Mouse (Mus musculus) gastrocnemius, postnatal 36 days (tissue): Measurements from ENCODE around the gene Nupr1. TPM values are rescaled to one million over a fixed set of nuclear protein-coding genes. Genes with fewer than 3 reads are reported as not detected.

Experiments used
- DNase-seq, 2 experiments: peaks; one replicate each; pipeline ENCODE4 v3.0.0; 2022
- intact Hi-C: fragments of 180-260 bp; cut with DNase I; formaldehyde crosslinking; loops from one replicate; pipeline ENCODE4 v1.15.1; 2025
- total RNA-seq, 2 experiments: library from RNA; stranded (reverse); gene quantifications; 2 replicates each; pipeline ENCODE4 v1.2.3; 2021

The Nupr1 gene
- total RNA-seq, 2 experiments from 2014 or later: 8.5 to 11.9 TPM

DNA sequence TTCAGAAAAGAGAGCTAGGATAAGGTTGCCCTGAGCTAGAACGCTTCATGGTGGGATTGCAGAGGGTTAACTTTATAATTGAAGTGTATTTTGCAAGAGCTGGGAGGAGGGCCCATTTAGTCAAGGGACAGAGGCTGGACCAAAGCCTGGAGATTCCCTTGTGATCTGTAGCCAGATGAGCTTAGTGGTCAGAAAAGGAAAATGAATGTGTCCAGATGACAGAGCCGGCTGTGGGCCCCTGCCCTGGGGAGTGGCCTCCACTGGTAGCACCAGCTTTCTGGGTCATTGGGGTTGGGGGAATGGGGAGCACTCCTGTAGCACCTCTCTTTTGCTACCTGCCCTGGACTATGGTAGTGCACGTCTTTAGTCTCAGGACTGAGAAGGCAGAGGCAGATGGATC, 23.6 kb downstream of the Nupr1 start:
- intact Hi-C loops: no loop called here

DNA sequence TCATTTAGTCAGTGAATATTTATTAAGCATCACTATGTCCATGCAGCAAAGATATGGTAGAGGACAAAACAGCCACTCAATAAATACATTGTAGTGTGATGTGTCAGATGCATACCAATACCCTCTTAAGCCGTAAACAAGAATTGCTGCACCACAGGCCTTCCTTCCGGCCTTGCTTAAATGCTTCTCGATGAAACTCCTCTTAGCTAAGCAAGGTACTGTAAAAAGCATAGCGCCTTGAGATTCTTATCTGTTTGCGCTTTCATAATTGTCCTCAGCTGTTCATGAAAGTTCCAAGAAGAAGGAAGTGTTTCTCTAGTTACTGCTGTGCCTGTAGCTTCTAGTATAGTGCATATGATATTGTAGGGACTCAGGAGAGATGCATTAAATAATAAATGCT, 24.1 kb downstream of the Nupr1 start:
- intact Hi-C loops: no loop called here
- DNase-seq: no peak

More for the DNA sequence above, 23.6 kb downstream of the Nupr1 start:
- DNase-seq: peak; percentile 55 to 70

DNA sequence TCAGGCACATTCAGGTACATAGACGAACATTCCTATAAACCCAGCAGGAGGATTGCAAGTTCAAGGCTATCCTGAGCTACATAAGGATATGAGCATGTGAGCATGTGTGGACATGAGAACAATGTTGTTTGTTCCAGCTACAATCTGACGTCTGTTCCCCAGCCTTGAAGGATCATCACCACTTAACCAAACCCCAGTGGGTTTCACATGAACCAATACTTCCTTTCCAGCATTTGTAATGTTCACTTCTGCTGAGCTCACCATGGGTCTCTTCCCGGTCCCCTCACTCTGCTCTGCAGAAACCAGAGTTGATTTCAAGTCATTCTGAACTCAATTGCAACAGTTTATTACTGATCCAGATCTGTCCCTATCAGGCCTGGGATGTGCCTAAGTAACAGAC, 28.0 kb downstream of the Nupr1 start:
- DNase-seq: no peak
- intact Hi-C loops: no loop called here

DNA sequence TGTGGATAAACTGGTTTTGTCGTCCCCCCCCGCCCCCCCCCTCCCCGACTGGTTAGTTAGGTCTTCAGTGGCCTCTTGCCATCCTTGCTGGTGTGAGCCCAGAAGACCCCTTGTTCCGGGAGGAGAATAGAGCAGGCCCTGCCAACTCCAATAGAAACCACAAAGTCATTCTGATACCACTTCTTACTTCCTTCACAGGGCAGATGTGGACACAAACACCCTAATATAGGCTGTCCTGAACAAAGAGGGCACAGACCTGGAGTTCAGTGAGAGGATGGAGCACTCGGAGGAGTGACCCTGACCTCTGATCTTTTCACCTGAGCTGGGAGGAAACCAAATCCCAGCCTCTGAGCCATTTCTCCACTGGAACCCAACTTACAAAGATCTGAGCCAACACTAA, 28.8 kb downstream of the Nupr1 start:
- intact Hi-C loops: no loop called here
- DNase-seq: no peak

DNA sequence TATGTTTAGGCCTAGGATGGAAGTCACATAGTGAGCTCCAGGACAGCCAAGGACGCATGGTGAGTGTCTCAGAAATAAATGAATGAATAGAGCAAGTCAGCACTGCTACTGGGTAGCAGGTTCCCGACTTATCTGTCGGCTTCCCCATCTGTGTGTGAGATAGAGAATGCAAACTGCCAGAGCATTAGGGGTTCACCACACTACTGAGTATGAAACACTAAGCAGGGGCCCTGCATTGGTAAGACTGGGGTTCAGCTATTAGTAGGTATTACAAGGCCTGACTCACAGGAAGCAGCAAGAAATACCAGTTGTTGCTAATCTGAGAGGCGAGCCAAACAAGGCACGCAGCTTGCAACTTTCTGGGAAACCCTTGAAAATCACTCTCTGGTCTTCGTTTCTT, 31.7 kb downstream of the Nupr1 start:
- intact Hi-C loops: no loop called here
- no peak for DNase-seq

DNA sequence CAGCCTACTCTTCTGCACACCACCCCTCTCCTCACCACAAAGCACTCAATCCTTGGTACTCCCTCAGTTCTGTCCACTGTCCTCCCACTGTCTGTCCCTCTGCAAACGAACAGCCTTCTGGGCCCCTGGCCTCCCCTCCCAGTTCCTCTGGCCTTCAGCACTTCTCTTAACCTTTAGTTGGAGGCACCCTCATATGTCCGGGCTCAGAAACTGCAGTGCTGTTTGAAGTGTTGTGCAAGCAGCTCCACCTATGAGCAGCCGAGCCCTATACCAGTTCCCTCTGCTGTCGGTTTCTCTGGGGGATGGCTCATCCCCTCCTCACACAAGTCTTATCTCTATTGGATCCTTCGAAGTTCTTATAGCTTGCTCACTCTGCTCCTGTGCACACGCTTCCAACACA, 34.2 kb downstream of the Nupr1 start:
- no peak for DNase-seq
- intact Hi-C loops: no loop called here

DNA sequence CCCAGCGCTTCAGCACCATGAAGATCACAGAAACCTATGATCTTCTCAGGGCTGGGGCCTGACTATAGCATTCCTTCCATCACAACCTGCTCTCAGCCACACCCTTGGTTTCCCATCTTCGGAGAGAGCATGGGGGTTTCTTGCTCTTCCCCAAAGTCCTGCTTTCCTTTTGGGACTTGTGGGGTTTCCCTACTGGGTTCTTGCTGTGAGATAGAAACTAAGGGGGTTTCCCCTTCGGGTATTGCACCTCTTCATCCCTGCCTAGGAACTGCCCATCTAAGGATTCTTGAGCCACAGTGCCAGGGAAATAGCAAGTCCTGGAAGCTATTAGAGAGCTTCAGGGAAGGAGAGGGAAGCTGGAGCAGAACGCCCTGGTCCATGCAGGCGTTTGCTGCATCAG, 34.8 kb downstream of the Nupr1 start:
- intact Hi-C loops: no loop called here
- no peak for DNase-seq

DNA sequence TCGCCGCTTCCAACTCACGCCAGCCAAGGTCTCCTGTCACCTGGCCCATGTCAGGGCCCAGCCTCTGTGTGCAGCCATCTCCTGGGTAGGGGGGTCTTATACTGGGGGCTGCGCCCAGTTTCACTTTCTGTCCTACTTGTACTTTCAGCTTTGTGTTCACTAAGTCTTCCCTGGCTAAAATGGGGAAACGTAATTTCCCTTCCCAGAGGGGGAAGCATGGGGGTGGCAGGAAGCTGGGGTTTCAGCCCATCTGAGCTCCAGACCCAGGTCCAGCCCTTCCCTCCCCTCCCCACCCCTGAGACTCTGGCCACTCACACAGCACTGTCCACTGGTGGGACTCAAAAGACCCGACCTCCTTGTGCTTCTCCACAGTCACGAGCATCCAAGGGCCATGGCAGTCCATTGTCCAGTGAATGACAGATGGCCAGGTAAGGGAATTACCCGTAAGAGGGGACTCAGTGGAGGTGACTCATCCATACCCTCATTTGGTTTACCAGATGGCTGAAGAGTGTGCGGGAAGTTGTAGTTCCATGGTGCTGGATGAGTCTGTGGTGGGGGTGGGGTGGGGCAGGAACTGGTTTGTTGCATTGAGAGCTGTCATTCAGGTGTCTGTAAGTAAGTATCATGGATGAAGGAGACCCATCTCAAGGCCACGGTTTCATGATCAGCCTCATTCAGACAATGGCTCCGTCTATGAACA, 35.6 kb downstream of the Nupr1 start, which contains the start of gene Il27:
Gene Il27, minus strand, starts transcription at position 80 of the 700 bp plus-strand sequence.
- intact Hi-C loops: no loop called here

DNA sequence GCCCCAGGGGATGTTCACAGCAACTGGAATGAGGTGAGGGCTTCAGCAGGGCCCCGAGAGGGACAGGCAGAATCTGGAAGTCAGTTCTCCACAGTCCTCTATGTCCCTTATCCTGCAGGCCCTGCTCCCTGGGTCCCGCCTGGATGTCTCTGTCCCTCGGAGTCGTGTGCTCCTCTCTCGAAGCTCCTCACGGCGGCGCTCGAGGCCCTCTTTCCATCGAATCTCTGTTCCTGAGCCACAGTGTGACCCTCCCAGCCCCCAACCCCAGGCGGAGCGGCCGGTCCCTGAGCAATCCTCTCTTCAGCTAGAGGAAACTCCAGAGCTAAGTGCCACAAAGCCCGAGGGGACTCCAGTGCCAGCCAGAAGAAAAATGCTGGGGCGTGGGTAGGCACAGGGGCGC, 42.9 kb downstream of the Nupr1 start:
- peak; percentile 42 to 57 for DNase-seq

More for the DNA sequence above, 35.6 kb downstream of the Nupr1 start, which contains the start of gene Il27:
- no peak for DNase-seq

DNA sequence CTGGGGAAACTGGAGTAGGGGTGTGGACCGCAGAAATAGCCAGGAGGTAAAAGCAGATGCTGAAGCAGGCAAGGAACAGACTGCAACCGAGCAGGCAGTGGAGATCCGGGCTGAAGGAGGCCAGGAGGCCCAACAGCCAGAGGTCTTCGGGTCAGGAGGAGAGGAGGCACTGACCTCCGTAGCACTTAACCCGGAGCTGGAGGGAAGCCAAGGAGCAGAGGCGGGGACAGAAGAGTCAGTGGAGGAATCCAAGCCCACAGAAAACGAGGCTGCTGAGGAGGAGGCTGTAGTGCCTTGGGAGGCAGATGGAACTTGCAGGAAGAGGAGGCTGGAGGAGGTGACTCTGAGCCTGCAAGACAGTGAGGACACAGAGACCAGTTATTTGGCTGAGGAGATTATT, 43.8 kb downstream of the Nupr1 start:
- intact Hi-C loops: loop anchor here (2.0 to 5.0 kb wide), 2 partner anchors 50 to 110 kb away; partner anchors contain the start of genes Bola2 and Slx1b
- DNase-seq: peak; percentile 37 to 38

More for the DNA sequence above, 42.9 kb downstream of the Nupr1 start:
- intact Hi-C loops: loop anchor here (2.0 to 5.0 kb wide), 2 partner anchors 49 to 110 kb away; partner anchors contain the start of genes Bola2 and Slx1b

DNA sequence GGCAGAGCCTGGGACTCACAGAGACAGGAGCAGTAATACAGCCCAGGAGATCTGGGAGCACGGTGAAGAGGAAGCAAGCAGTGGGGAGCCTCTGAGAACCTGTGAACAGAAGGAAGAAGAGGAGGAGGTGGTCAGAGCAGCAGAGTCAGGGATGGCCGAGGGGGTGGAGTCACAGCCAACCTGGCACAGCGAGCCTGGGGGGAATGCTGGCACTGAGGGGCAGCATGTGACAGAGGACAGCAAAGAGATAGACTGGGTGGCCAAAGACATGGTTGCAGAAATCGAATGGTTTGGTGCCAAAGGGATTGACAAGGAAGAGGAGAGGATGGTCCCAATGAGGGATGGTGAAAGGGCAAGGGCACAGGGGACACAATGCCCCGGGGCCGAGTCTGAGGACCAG, 44.9 kb downstream of the Nupr1 start, which contains the start of gene Cln3:
Gene Cln3, minus strand, starts transcription at position 101 of the 400 bp plus-strand sequence.
- intact Hi-C loops: loop anchor here (2.0 to 5.0 kb wide), 2 partner anchors 51 to 112 kb away; partner anchors contain the start of genes Bola2 and Slx1b
- DNase-seq: no peak

DNA sequence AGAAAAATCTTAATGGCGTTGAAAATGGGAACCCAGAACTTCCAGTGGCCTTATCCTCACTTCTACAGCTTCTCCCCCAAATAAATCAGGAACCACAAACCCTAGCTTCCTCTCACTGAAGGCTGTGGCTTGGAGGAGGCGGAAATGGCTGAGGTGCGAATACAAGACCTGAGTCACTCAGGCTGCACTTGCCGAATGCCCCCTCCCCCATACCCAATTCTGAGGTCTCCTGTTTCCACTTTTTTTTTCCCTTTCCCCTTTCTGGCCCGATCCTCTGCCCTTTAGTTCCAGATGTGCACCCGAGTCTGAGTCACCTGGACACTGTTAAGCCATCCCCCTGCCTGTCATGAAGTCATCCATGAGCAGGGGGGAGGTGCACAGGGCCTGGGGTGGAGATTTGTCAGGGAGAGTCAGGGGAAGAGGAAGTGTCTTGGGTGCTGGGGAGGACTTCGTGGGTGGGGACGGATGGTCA, 46.1 kb downstream of the Nupr1 start, which contains the start of gene Apobr:
Gene Apobr, plus strand, starts transcription at position 437 of the 472 bp plus-strand sequence.
- no peak for DNase-seq
- intact Hi-C loops: no loop called here

DNA sequence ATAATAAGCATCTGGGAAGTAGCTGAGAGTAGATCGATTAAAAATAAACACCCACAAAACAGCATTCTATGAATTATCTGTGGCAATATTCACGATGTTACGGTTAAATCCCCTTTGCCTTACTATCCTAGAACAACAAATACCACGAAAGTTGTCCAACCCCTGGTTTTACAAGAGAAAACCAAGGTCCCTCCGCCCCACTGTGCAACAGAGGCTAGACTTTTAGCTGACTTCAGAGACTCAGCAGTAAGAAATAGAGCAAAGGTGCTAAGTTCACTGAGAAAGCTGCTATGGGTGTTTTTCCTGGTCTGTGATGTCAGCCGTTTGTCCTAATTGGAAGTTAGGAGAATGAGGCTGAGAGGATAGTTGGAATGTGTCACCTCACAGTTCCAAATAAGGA, 46.9 kb downstream of the Nupr1 start:
- DNase-seq: no peak
- intact Hi-C loops: no loop called here

DNA sequence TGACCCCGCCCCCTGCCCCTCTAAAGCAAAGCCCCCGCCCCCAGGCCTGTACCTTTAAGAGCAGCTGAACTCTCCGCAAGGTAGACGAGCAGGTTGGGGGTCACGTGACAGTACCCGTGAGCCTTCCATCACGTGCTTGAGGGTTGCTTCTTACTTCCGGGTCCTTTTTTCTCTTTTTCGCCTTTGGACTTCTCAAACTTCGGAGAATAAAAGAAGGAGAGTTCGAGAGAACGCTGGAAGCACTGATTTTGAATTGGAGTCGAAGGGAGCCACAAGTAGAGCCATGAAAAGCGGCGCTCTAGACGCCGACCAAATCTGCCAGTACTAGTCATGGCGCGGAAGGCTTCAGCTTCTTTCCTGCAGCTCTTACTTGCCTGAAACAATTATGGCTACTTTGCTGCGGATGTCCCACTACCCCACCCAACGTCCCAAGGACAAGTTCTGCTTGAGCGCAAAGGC, 47.4 kb downstream of the Nupr1 start:
- intact Hi-C loops: no loop called here
- DNase-seq: peak; percentile 75 to 78

DNA sequence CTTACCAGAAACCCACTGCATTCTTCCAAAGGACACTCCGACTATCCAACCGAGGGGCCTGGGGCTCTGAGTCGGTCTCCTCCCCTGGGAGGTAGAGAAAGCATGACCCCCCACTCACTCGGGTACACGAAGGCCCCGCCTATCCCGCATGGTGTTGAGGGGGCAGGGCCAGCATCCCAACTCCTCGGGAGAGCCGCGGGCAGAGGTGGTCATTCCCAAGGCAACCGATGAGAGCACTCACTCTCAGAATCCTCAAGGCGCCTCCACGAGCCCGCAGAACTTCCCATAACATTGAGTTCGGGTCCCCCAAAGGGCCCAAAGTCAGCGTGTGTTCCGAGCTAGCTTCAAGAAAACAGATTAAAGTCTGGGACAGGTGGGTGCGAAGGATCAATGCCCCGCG, 47.9 kb downstream of the Nupr1 start:
- DNase-seq: no peak
- intact Hi-C loops: no loop called here

DNA sequence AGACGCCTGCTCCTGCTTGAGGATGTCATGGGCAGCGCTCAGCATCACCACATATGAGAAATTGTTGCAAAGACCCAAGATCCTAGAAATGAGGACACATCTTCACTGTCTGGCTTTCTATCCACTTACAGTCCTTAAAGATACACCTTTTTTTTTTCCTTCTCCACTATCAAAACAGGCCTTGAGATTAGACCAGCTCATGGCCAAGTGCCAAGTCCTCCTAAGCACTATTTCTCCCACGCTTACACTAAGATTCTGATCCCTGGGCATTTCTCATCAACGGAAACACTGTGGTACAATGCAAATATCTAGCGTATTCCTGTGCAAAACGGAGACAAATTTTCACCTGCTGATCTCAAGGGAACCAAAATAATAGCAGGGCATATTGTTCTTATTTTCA, 49.0 kb downstream of the Nupr1 start:
- intact Hi-C loops: no loop called here
- no peak for DNase-seq

DNA sequence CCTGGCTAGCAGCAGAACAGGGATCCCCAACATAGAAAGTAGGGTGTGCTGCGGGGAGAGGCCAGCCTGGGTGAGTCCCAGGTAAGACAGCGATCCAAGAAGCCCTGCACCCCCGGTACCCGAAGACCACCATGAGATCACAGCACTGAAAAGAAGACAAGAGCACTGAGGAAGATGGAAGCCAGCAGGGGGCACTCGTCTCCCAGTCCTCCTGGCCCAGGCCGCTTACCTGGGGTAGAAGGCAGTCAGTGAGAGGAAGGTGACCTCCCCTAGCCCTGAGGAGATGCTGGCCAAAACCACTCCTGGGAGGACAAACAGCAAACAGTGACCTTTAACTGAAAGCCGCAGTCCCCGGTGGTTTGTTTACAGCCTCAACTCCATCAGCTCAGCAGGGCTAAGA, 51.5 kb downstream of the Nupr1 start:
- DNase-seq: no peak
- intact Hi-C loops: no loop called here

DNA sequence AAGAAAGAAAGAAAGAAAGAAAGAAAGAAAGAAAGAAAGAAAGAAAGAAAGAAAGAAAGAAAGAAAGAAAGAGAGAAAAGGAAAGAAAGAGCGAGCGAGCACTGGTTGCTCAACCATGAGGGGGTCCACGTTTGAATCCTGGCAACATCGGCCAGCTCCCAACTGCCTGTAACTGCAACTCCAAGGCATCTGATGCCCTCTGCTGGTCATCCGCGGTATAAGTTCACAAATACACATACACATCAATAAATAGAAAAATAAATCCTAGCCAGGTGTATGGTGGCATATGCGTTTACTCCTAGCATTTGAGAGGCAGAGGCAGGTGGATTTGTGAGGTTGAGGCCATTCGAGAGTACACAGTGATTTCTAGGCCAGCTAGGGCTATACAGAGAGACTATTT, 53.7 kb downstream of the Nupr1 start:
- no peak for DNase-seq
- intact Hi-C loops: no loop called here
